Mouse (Mus musculus): ENCODE results near the gene Stk38l. TPM values are rescaled to one million over a fixed set of nuclear protein-coding genes. Genes with fewer than 3 reads are reported as not detected.

The Stk38l gene
- polyA plus RNA-seq, 1 experiment from 2014 or later, result 14.7 TPM

Other genes with a start within 250 kb of the Stk38l start
- gene Itpr2, start 222.8 kb upstream of the Stk38l start, polyA plus RNA-seq (2015; fragmentation: Nextera tagmentation; extraction: Ambion mirVana), result 2.5 and 3.2 TPM in 2 replicates
- 64.5 and 70.8 TPM in 2 replicates for gene Fgfr1op2, start 147.8 kb upstream of the Stk38l start, polyA plus RNA-seq (2015; fragmentation: Nextera tagmentation; extraction: Ambion mirVana)
- gene Ints13, start 147.2 kb upstream of the Stk38l start, polyA plus RNA-seq (2015; fragmentation: Nextera tagmentation; extraction: Ambion mirVana), result 74.2 and 81.4 TPM in 2 replicates
- gene Med21, start 82.4 kb upstream of the Stk38l start, polyA plus RNA-seq (2015; fragmentation: Nextera tagmentation; extraction: Ambion mirVana), result 134 and 136 TPM in 2 replicates
- 21.7 and 27.1 TPM in 2 replicates for gene Tm7sf3, start 82.2 kb upstream of the Stk38l start, polyA plus RNA-seq (2015; fragmentation: Nextera tagmentation; extraction: Ambion mirVana)
- gene Arntl2, start 71.1 kb downstream of the Stk38l start, polyA plus RNA-seq (2015; fragmentation: Nextera tagmentation; extraction: Ambion mirVana), result 1.1 and 2.2 TPM in 2 replicates
- not detected in 2 replicates for gene Smco2, start 125.1 kb downstream of the Stk38l start, polyA plus RNA-seq (2015; fragmentation: Nextera tagmentation; extraction: Ambion mirVana)
- 12.7 and 16.5 TPM in 2 replicates for gene Ppfibp1, start 163.5 kb downstream of the Stk38l start, polyA plus RNA-seq (2015; fragmentation: Nextera tagmentation; extraction: Ambion mirVana)
- 0.05 and 0.08 TPM in 2 replicates for gene 1700034J05Rik, start 229.4 kb downstream of the Stk38l start, polyA plus RNA-seq (2015; fragmentation: Nextera tagmentation; extraction: Ambion mirVana)

Measured in forebrain, embryonic 13.5 days (tissue).